Mouse (Mus musculus): ENCODE data around the gene Sat1. TPM values are rescaled to one million over a fixed set of nuclear protein-coding genes. Genes with fewer than 3 reads are reported as not detected.

Gene Sat1
- total RNA-seq (2023; ENCODE audit: inconsistent age) = 302 to 337 TPM (median 306 TPM) in 4 replicates

DNA sequence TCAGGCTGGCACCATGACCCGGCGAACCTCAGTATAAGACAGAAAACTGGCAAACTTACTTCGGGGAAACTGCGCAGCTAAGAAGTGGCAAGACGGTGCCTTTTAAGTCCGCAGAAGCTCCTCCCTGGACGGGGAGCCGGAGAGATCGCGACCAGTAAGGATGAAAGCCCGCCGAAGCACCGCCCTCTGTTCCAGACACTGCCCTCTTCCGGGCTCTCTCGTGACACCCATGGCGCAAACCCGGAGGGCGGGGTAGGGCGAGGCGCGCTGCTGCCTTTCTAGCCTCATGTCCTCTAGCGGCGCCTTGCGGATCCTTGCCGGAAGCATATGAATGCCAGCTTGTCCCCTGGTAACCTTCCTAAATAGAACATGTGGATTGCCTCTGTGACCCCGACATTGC lies at the start of gene Sat1:
Sat1 (minus strand) TSS at position 179 of the 400 bp plus-strand sequence.

GRCm38 (mm10) chrX:155262235-155262914 lies 46.1 kb upstream of the Sat1 start, which contains the start of gene Acot9:
TSS of gene Acot9 (plus strand) at chrX:155262443.

Other genes starting within 250 kb of the Sat1 start
- not detected in 4 replicates for gene Magea8, start 220.6 kb downstream of the Sat1 start, total RNA-seq (2023; ENCODE audit: inconsistent age)
- gene Magea5, start 153.3 kb downstream of the Sat1 start, total RNA-seq (2023; ENCODE audit: inconsistent age) = not detected in 4 replicates
- gene Magea1, start 126.7 kb downstream of the Sat1 start, total RNA-seq (2023; ENCODE audit: inconsistent age) = not detected in 4 replicates
- not detected in 4 replicates for gene Magea2, start 122.8 kb downstream of the Sat1 start, total RNA-seq (2023; ENCODE audit: inconsistent age)
- not detected in 4 replicates for gene Cldn34b2, start 88.0 kb downstream of the Sat1 start, total RNA-seq (2023; ENCODE audit: inconsistent age)
- 25.2 to 30.4 TPM (median 26.8 TPM) in 4 replicates for gene Acot9, start 46.0 kb upstream of the Sat1 start, total RNA-seq (2023; ENCODE audit: inconsistent age)
- gene Prdx4, start 124.3 kb upstream of the Sat1 start, total RNA-seq (2023; ENCODE audit: inconsistent age) = 13.9 to 19.3 TPM (median 16.7 TPM) in 4 replicates

Data from B cell, adult (primary cell).